Mouse (Mus musculus): ENCODE data around the gene Sbsn. TPM values are rescaled to one million over a fixed set of nuclear protein-coding genes. Genes with fewer than 3 reads are reported as not detected.

Sbsn gene
- polyA plus RNA-seq, 1 experiment from 2014 or later = 7.3 TPM

DNA sequence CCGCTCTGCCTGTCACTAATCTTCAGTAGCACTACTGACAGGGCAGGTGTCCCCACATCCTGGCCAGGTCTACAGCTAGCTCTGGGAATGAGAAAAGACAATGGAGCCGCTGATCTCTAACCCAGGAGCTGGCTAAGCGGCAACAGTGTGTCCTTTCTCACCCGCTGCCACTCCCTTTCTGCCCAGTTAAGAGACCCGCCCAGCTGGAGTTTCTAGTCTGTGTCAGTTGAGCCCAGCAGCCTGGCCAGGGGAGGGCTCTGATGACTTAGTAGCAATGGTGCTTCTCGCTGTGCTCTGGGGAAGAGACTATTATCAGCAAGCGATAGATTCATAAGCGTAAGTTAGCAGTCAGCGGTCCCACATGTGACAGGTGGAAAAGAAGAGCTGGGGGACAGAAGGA, 18.0 kb downstream of the Sbsn start:
- Histone ChIP-seq H3K36me3 (ENCODE audit: insufficient read depth, low read length) (no peaks in the 10 kb centered on the region), H3K4me2 (replicated peaks; ENCODE audit: low read depth, low read length) (no peak overlapping the region), H3K9ac (replicated peaks; ENCODE audit: low read depth) (no peak overlapping the region), H3K27ac (ENCODE audit: low read length) (no peak overlapping the region), H3K27me3 (replicated peaks; ENCODE audit: insufficient read depth, low read length) (no peaks in the 10 kb centered on the region), H3K4me3 (ENCODE audit: low read depth, low read length) (no peak overlapping the region), H3K4me1 (ENCODE audit: insufficient read depth, low read depth, low read length) (no peaks in the 10 kb centered on the region), H3K9me3 (ENCODE audit: low read length) (no peaks in the 10 kb centered on the region)
- whole genome bisulfite sequencing = 21% methylated on average over 9 of the region's 9 CpGs
- TF ChIP-seq EP300 (IDR thresholded peaks at IDR 0.05) (no peak), CTCF (IDR thresholded peaks at IDR 0.05) (no peak)
- ATAC-seq (no peak; the same call in 1 of the 2 replicates), DNase-seq (ENCODE audit: low spot score) (peak; percentile 48)

DNA sequence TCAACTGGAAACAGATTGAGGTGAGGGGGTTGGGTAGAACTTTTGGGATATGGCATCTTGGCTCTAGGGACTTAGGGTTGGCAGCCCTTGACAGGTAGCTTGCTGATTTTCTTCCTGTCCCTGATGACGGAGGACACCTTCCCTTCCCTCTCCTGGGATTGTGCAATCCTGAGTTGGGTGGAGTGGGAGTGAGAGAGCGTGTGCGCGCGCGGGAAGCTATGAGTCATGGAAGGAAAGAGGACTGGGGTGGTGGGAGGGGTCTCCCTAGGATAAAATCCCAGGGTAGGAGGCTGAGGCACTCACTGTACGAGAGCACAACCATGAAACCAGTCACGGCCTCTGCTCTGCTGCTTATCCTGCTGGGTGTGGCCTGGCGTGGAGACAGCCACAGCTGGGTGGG, 24.8 kb downstream of the Sbsn start:
- DNase-seq (ENCODE audit: low spot score) (peak; percentile 31), ATAC-seq (0 out of 2 replicates have a peak, but pooled peaks have one; percentile 28)
- H3K4me3 ChIP-seq (ENCODE audit: low read depth, low read length) = no peak overlapping the region
- no peaks in the 10 kb centered on the region for H3K27me3 ChIP-seq (replicated peaks; ENCODE audit: insufficient read depth, low read length)
- no peaks in the 10 kb centered on the region for H3K9me3 ChIP-seq (ENCODE audit: low read length)
- no peak overlapping the region for H3K4me2 ChIP-seq (replicated peaks; ENCODE audit: low read depth, low read length)
- no peaks in the 10 kb centered on the region for H3K4me1 ChIP-seq (ENCODE audit: insufficient read depth, low read depth, low read length)
- no peaks in the 10 kb centered on the region for H3K36me3 ChIP-seq (ENCODE audit: insufficient read depth, low read length)
- TF ChIP-seq EP300 (IDR thresholded peaks at IDR 0.05) = no peak
- H3K9ac ChIP-seq (replicated peaks; ENCODE audit: low read depth) = no peak overlapping the region
- no peak overlapping the region for H3K27ac ChIP-seq (ENCODE audit: low read length)
- WGBS = 44% methylated on average over 9 of the region's 9 CpGs

DNA sequence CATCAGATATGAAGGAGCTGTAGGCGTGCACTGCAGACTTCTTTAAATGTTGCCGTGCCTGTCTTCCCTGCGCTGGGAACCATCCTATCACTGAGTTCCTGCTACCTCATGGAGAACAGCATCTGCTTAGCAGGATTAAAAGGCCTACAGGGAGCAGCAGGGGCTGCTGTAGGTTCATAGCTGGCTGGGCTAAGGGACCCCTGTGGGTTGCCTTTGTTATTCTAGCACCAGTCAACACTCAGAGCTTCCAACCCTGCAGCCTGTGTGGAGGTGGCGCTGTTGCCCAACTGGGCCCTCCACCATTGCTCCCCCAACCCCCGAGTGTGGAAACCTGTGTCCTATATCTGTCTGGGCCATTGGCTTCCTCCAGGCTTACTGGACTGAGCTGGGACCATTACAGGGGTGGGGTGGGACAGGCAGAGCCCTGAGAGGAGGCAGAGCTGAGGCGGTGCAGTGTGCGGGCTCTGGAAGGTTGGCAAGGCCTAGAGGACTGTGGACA, 25.9 kb downstream of the Sbsn start:
- DNase-seq (ENCODE audit: low spot score) = no peak
- no peak overlapping the region for H3K4me3 ChIP-seq (ENCODE audit: low read depth, low read length)
- no peaks in the 10 kb centered on the region for H3K4me1 ChIP-seq (ENCODE audit: insufficient read depth, low read depth, low read length)
- no peaks in the 10 kb centered on the region for H3K9me3 ChIP-seq (ENCODE audit: low read length)
- ATAC-seq = no peak
- H3K27ac ChIP-seq (ENCODE audit: low read length) = no peak overlapping the region
- no peak overlapping the region for H3K4me2 ChIP-seq (replicated peaks; ENCODE audit: low read depth, low read length)
- 54% methylated on average over 7 of the region's 7 CpGs for WGBS
- no peaks in the 10 kb centered on the region for H3K36me3 ChIP-seq (ENCODE audit: insufficient read depth, low read length)
- H3K27me3 ChIP-seq (replicated peaks; ENCODE audit: insufficient read depth, low read length) = no peaks in the 10 kb centered on the region
- H3K9ac ChIP-seq (replicated peaks; ENCODE audit: low read depth) = no peak overlapping the region
- TF ChIP-seq EP300 (IDR thresholded peaks at IDR 0.05) = no peak
- TF ChIP-seq CTCF (IDR thresholded peaks at IDR 0.05) = no peak

DNA sequence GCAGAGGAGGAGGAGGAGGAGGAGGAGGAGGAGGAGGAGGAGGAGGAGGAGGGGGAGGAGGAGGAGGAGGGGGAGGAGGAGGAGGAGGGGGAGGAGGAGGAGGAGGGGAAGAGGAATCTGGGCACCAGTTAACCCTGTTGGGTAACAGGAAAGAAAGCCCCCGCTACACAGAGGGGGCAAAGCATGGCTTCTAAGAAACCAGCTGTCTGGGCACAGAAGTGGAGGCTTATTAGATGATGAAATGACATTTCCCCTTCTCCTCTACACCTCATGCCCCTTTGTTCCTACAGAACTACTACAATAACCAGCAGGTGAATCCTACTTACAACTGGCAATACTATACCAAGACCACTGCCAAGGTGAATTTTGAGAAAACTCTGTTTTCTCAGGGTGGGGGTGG, 26.6 kb downstream of the Sbsn start:
- Histone ChIP-seq H3K9me3 (ENCODE audit: low read length) (no peaks in the 10 kb centered on the region), H3K4me2 (replicated peaks; ENCODE audit: low read depth, low read length) (no peak overlapping the region), H3K27ac (ENCODE audit: low read length) (no peak overlapping the region), H3K4me1 (ENCODE audit: insufficient read depth, low read depth, low read length) (no peaks in the 10 kb centered on the region), H3K27me3 (replicated peaks; ENCODE audit: insufficient read depth, low read length) (no peaks in the 10 kb centered on the region), H3K4me3 (ENCODE audit: low read depth, low read length) (no peak overlapping the region), H3K36me3 (ENCODE audit: insufficient read depth, low read length) (no peaks in the 10 kb centered on the region), H3K9ac (replicated peaks; ENCODE audit: low read depth) (no peak overlapping the region)
- ATAC-seq = no peak
- 91% methylated on average over 1 of the region's 1 CpGs for WGBS
- no peak for DNase-seq (ENCODE audit: low spot score)
- no peak for TF ChIP-seq EP300 (IDR thresholded peaks at IDR 0.05)
- no peak for TF ChIP-seq CTCF (IDR thresholded peaks at IDR 0.05)

DNA sequence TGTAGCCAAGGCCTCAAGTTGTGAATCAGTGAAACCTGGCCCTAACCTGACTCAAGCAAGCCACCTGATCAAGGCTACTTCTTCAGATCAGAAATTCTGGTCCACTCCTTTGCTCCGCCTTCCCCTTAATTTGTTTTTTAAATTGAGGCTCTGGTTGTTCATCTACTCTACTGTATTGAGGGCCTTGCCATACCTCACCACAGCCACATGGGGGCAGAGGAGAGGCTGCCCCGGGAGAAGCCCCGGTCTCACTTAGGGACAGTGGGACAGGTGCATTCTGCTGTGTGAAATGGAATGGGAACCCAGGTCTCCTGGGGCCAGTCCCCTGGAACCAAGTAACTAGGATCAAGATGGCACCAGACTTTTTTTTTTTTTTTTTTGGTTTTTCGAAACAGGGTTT, 30.5 kb downstream of the Sbsn start:
- Histone ChIP-seq H3K36me3 (ENCODE audit: insufficient read depth, low read length) (no peaks in the 10 kb centered on the region), H3K27me3 (replicated peaks; ENCODE audit: insufficient read depth, low read length) (no peaks in the 10 kb centered on the region), H3K27ac (ENCODE audit: low read length) (no peak overlapping the region)

DNA sequence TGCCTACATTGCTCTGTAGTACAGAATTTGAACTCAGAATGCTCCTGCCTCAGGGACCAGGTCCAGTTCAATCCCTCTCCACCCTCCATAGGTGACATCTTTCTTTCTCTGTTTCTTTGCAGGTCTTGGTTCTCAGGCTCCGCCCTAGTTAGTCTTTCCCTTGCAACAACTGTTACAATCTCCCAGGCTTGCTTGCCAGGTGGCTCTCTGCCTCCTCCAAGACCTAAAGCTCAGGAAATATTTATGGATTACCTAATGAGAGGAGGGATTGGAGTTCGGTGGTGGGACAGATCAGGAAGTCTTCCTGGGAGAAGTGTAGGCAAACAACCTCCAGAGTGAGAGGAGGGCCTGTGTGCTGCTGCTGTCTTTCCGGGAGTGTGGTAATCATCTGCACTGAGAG, 31.4 kb downstream of the Sbsn start:
- Histone ChIP-seq H3K4me3 (ENCODE audit: low read depth, low read length) (no peak overlapping the region), H3K27ac (ENCODE audit: low read length) (no peak overlapping the region), H3K27me3 (replicated peaks; ENCODE audit: insufficient read depth, low read length) (no peaks in the 10 kb centered on the region), H3K36me3 (ENCODE audit: insufficient read depth, low read length) (no peaks in the 10 kb centered on the region), H3K4me2 (replicated peaks; ENCODE audit: low read depth, low read length) (no peak overlapping the region), H3K9me3 (ENCODE audit: low read length) (no peaks in the 10 kb centered on the region), H3K9ac (replicated peaks; ENCODE audit: low read depth) (no peak overlapping the region), H3K4me1 (ENCODE audit: insufficient read depth, low read depth, low read length) (no peaks in the 10 kb centered on the region)
- ATAC-seq (peak; percentile 58; the same call in 1 of the 2 replicates), DNase-seq (ENCODE audit: low spot score) (no peak)
- no peak for TF ChIP-seq EP300 (IDR thresholded peaks at IDR 0.05)
- 55% methylated on average over 3 of the region's 3 CpGs for WGBS

More for the DNA sequence above, 30.5 kb downstream of the Sbsn start:
- ATAC-seq (no peak), DNase-seq (ENCODE audit: low spot score) (no peak)
- H3K9me3 ChIP-seq (ENCODE audit: low read length) = no peaks in the 10 kb centered on the region
- no peak overlapping the region for H3K4me2 ChIP-seq (replicated peaks; ENCODE audit: low read depth, low read length)
- TF ChIP-seq EP300 (IDR thresholded peaks at IDR 0.05) (no peak), CTCF (IDR thresholded peaks at IDR 0.05) (peak; percentile 64)
- no peak overlapping the region for H3K9ac ChIP-seq (replicated peaks; ENCODE audit: low read depth)
- 56% methylated on average over 4 of the region's 4 CpGs for WGBS
- no peak overlapping the region for H3K4me3 ChIP-seq (ENCODE audit: low read depth, low read length)
- no peaks in the 10 kb centered on the region for H3K4me1 ChIP-seq (ENCODE audit: insufficient read depth, low read depth, low read length)

DNA sequence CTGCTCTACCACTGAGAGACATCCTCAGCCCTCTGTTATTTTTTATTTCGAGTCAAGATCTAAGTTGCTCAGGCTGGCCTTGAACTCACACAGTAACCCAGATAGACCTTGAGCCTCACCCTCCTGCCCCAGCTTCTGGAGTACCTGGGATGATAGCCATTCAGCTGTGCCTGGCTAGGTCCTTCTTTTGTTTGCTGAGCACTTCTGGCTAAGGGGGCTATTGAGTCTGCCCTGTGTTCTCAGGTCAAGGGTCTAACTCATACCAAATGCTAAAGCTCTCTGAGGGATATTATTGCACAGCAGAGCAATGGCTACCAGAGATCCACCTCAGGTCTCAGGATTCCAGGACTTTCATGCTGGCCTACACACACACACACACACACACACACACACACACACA, 33.9 kb downstream of the Sbsn start:
- Histone ChIP-seq H3K9ac (replicated peaks; ENCODE audit: low read depth) (no peak overlapping the region), H3K4me2 (replicated peaks; ENCODE audit: low read depth, low read length) (no peak overlapping the region), H3K27me3 (replicated peaks; ENCODE audit: insufficient read depth, low read length) (no peaks in the 10 kb centered on the region), H3K36me3 (ENCODE audit: insufficient read depth, low read length) (no peaks in the 10 kb centered on the region), H3K4me1 (ENCODE audit: insufficient read depth, low read depth, low read length) (no peaks in the 10 kb centered on the region), H3K9me3 (ENCODE audit: low read length) (no peaks in the 10 kb centered on the region), H3K27ac (ENCODE audit: low read length) (no peak overlapping the region), H3K4me3 (ENCODE audit: low read depth, low read length) (no peak overlapping the region)
- TF ChIP-seq EP300 (IDR thresholded peaks at IDR 0.05) (no peak), CTCF (IDR thresholded peaks at IDR 0.05) (no peak)
- DNase-seq (ENCODE audit: low spot score) = peak; percentile 28
- peak; percentile 63 for ATAC-seq
- WGBS = 35% methylated on average over 1 of the region's 1 CpGs
